Mouse (Mus musculus) left cerebral cortex, adult 11 months (tissue): ENCODE data around the gene Trpm2.
"Not testable (repeated sequence)": the region's sequence is repeated elsewhere in the genome, so short reads cannot be mapped to it uniquely, and the experiment has no call there.

Experiments used
- DNase-seq: peaks from one replicate; pipeline ENCODE4 v3.0.0; 2022; ENCODE audit warnings: low spot score

Gene Trpm2

GRCm38 (mm10) chr10:77970481-77970880, at the start of gene Trpm2:
Gene Trpm2, minus strand, starts transcription at chr10:77970563.
- no peak for DNase-seq

GRCm38 (mm10) chr10:78019984-78020383, 49.6 kb upstream of the Trpm2 start:
- DNase-seq = not testable (repeated sequence)

- no peak for DNase-seq
Measured at GRCm38 (mm10) chr10:78019291-78019690, 48.9 kb upstream of the Trpm2 start.

- no peak for DNase-seq
Measured at GRCm38 (mm10) chr10:78018797-78019203, 48.4 kb upstream of the Trpm2 start.

- no peak for DNase-seq
Measured at GRCm38 (mm10) chr10:78016366-78016765, 46.0 kb upstream of the Trpm2 start.

DNA sequence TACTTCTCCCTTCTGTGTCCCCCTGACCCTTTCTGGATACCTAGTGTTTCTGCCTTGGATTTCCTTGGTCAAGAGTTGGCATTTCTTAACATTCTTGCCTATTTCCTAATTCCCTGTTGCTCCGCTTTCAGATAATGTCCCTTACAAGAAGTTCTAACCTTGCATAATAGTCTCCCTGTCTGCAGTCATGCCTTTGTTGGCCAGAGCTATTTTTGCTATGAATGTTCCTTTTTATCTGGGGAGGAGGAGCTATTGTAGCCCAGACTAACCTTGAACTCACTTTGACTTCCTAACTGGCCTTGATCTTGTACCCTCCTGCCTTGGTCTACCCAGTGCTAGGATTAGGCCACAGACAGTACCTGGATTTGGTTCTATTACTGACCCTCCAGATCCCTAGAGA, 45.1 kb upstream of the Trpm2 start:
- no peak for DNase-seq

DNA sequence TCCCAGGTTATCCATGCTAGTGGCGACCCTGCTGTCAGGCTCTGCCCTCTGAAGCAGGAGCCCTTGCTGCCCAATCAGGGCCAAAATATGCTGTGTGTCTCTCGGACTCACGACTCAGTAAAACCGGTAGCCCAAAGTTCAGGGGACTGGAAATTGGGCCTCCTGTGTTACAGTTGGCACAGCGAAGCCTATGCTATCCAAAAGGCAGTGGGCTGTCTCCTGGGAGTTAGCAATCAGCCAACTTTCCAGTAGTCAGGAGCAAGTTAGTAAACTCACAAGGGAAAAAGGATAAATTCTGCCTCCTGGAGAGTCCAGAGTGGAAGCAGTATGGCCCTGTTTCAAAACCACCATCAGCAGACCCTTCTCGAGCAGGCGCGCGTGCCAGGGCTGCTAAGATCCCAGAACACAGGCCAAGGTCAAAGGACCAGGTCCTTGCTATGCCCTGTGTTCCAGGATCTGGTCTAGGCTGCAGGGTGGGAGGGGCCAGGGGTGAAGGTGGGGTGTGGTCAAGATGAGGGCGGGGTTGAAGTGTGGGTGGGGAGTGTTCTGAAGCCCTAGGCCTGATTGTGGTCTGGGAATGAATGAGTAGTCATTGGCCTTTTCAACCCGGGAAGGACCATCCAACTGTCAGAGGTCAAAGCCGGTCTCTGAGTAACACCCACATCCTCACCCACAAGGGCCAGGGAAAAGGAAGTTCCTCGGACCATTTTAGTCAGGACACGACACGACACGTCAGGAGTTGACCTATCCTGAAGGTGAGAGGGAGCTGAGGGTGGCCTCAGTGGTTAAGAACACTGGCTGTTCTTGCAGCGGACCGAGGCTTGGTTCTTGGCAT, 42.5 kb upstream of the Trpm2 start:
- no peak for DNase-seq

DNA sequence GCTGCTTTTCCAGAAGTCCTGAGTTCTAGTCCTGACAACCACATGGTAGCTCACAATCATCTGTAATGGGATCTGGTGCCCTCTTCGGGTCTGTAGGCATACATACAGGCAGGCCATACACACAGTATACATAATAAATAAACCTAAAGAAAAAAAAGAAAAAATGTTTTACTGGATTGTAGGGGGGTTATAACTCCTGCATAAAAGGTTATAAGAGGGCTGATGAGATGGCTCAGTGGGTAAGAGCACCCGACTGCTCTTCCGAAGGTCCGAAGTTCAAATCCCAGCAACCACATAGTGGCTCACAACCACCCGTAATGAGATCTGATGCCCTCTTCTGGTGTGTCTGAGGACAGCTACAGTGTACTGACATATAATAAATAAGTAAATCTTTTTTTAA, 40.8 kb upstream of the Trpm2 start:
- DNase-seq = not testable (repeated sequence)

GRCm38 (mm10) chr10:78010335-78010734, 40.0 kb upstream of the Trpm2 start:
- DNase-seq = no peak

- DNase-seq = no peak
Measured at GRCm38 (mm10) chr10:78009945-78010293, 39.6 kb upstream of the Trpm2 start, which contains the start of gene Pfkl. Gene Pfkl, minus strand, starts transcription at chr10:78010083.

- peak; percentile 89 for DNase-seq
Measured at GRCm38 (mm10) chr10:78009184-78009944, 39.0 kb upstream of the Trpm2 start.

GRCm38 (mm10) chr10:78008169-78008568, 37.8 kb upstream of the Trpm2 start:
- DNase-seq = no peak

DNA sequence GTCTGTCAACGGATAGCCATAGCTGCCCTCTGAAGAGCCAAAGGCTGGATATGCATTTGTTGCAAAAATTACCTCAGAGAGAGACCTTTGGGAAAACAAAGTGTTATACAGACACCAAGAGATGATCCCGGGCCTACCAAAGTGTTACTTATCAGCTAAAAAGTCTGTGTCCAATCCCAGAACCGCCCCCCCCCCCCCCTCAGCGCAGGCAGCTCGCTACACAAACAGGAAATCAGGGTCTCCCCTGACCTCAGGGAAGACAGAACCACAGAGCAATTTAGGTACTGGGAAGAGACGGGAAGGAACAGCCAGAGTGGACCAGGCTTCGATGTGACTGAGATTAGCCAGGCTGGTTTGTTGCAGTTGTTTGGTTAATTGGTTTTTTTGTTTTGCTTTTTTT, 36.8 kb upstream of the Trpm2 start:
- DNase-seq = no peak

GRCm38 (mm10) chr10:78005791-78006438, 35.6 kb upstream of the Trpm2 start:
- no peak for DNase-seq

GRCm38 (mm10) chr10:78004479-78005100, 34.2 kb upstream of the Trpm2 start:
- no peak for DNase-seq

- DNase-seq = no peak
Measured at GRCm38 (mm10) chr10:78002316-78002715, 32.0 kb upstream of the Trpm2 start.

DNA sequence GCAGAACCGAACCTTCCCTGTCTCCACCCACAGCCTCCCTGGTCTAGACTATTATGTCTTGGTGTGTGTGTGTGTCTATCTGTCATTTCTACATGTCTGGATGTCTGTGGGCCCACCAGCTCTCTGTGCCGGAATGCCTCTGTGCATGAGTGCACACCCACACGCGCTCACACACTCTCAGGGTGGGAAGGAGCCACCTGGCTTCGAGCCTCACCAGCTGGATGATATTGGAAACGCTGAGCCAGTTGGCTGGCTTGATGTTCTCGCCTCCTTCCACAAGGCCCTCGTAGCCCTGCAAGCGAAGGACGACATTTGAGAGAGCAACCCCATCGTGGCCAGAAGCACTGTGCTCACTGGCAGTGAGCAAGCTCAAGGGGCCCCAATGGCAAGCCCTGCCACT, 31.4 kb upstream of the Trpm2 start:
- peak; percentile 85 for DNase-seq

GRCm38 (mm10) chr10:78000200-78000599, 29.8 kb upstream of the Trpm2 start:
- no peak for DNase-seq

- DNase-seq = no peak
Measured at GRCm38 (mm10) chr10:77995639-77996038, 25.3 kb upstream of the Trpm2 start.

DNA sequence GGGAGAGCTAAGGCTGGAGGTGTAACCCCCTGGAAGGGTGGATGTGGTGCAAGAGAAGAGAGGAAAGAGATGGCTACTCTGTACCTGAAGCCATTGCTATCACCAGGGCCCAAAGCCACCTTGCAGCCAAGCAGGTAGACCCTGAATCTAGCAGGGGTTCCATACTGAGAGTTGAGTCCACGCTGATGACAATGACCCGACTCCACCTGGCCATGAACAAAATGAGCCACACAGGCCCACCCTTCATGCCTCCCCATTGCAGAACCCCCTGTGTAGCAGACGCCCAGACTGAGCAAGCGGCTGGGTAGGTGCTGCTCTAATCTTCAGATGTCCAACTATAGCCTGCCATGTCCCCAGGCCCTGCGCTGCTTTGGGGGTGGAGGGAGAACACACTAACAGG, 15.4 kb upstream of the Trpm2 start:
- DNase-seq = no peak

GRCm38 (mm10) chr10:77984660-77985059, 14.3 kb upstream of the Trpm2 start:
- peak; percentile 66 for DNase-seq
